Mouse (Mus musculus): ENCODE measurements around the gene Slc35f1. TPM values are rescaled to one million over a fixed set of nuclear protein-coding genes. Genes with fewer than 3 reads are reported as not detected.

Slc35f1 gene
- polyA plus RNA-seq, 1 experiment: not detected

GRCm38 (mm10) chr10:52758589-52758988 is 68.3 kb downstream of the Slc35f1 start:
- TF ChIP-seq MYOD1 (IDR thresholded peaks at IDR 0.05; ENCODE audit: control insufficient read depth, insufficient read length, low read depth) (no peak), USF1 (IDR thresholded peaks at IDR 0.05; ENCODE audit: low read depth) (no peak), MYOG (IDR thresholded peaks at IDR 0.05; ENCODE audit: control insufficient read depth, extremely low read depth, insufficient read length) (no peak), CTCF (IDR thresholded peaks at IDR 0.05; ENCODE audit: control insufficient read depth, insufficient read depth, insufficient read length) (no peak), MAX (IDR thresholded peaks at IDR 0.05) (no peak), FOSL1 (IDR thresholded peaks at IDR 0.05; ENCODE audit: insufficient read depth, low read length, poor library complexity, severe bottlenecking) (no peak), CEBPB (IDR thresholded peaks at IDR 0.05; ENCODE audit: low read depth) (no peak)

GRCm38 (mm10) chr10:52760527-52760926 is 70.2 kb downstream of the Slc35f1 start:
- Histone ChIP-seq H3K27me3 (ENCODE audit: control insufficient read depth, insufficient read depth, insufficient read length) (no peaks in the 10 kb centered on the region), H3K79me3 (ENCODE audit: low read depth) (no peaks in the 10 kb centered on the region), H3K79me2 (ENCODE audit: control insufficient read depth, insufficient read depth) (no peaks in the 10 kb centered on the region), H3ac (ENCODE audit: control insufficient read depth, insufficient read length, low read depth) (no peak overlapping the region), H3K36me3 (ENCODE audit: control insufficient read depth, insufficient read depth) (no peaks in the 10 kb centered on the region), H3K4me3 (ENCODE audit: insufficient read depth, poor library complexity, severe bottlenecking) (no peak overlapping the region)
- no peak for TF ChIP-seq CTCF (IDR thresholded peaks at IDR 0.05; ENCODE audit: control insufficient read depth, insufficient read depth, insufficient read length)
- no peak for TF ChIP-seq FOSL1 (IDR thresholded peaks at IDR 0.05; ENCODE audit: insufficient read depth, low read length, poor library complexity, severe bottlenecking)
- no peak for TF ChIP-seq CEBPB (IDR thresholded peaks at IDR 0.05; ENCODE audit: low read depth)
- TF ChIP-seq MYOG (IDR thresholded peaks at IDR 0.05; ENCODE audit: control insufficient read depth, extremely low read depth, insufficient read length): no peak
- TF ChIP-seq MAX (IDR thresholded peaks at IDR 0.05): no peak
- TF ChIP-seq USF1 (IDR thresholded peaks at IDR 0.05; ENCODE audit: low read depth): no peak
- TF ChIP-seq MYOD1 (IDR thresholded peaks at IDR 0.05; ENCODE audit: control insufficient read depth, insufficient read length, low read depth): no peak

More at GRCm38 (mm10) chr10:52758589-52758988, 68.3 kb downstream of the Slc35f1 start:
- no peak overlapping the region for H3K4me3 ChIP-seq (ENCODE audit: insufficient read depth, poor library complexity, severe bottlenecking)
- no peaks in the 10 kb centered on the region for H3K79me2 ChIP-seq (ENCODE audit: control insufficient read depth, insufficient read depth)
- H3K79me3 ChIP-seq (ENCODE audit: low read depth): no peaks in the 10 kb centered on the region
- H3K36me3 ChIP-seq (ENCODE audit: control insufficient read depth, insufficient read depth): no peaks in the 10 kb centered on the region
- no peak overlapping the region for H3ac ChIP-seq (ENCODE audit: control insufficient read depth, insufficient read length, low read depth)
- no peaks in the 10 kb centered on the region for H3K27me3 ChIP-seq (ENCODE audit: control insufficient read depth, insufficient read depth, insufficient read length)

GRCm38 (mm10) chr10:52779926-52780485 is 89.7 kb downstream of the Slc35f1 start:
- Histone ChIP-seq H3K4me3 (ENCODE audit: insufficient read depth, poor library complexity, severe bottlenecking) (no peak overlapping the region), H3K79me3 (ENCODE audit: low read depth) (no peaks in the 10 kb centered on the region), H3ac (ENCODE audit: control insufficient read depth, insufficient read length, low read depth) (no peak overlapping the region), H3K27me3 (ENCODE audit: control insufficient read depth, insufficient read depth, insufficient read length) (no peaks in the 10 kb centered on the region), H3K36me3 (ENCODE audit: control insufficient read depth, insufficient read depth) (no peaks in the 10 kb centered on the region), H3K79me2 (ENCODE audit: control insufficient read depth, insufficient read depth) (no peaks in the 10 kb centered on the region)
- TF ChIP-seq CEBPB (IDR thresholded peaks at IDR 0.05; ENCODE audit: low read depth): no peak

- Histone ChIP-seq H3K4me3 (ENCODE audit: insufficient read depth, poor library complexity, severe bottlenecking) (no peak overlapping the region), H3K79me2 (ENCODE audit: control insufficient read depth, insufficient read depth) (no peaks in the 10 kb centered on the region), H3K79me3 (ENCODE audit: low read depth) (no peaks in the 10 kb centered on the region), H3K27me3 (ENCODE audit: control insufficient read depth, insufficient read depth, insufficient read length) (no peaks in the 10 kb centered on the region), H3ac (ENCODE audit: control insufficient read depth, insufficient read length, low read depth) (no peak overlapping the region), H3K36me3 (ENCODE audit: control insufficient read depth, insufficient read depth) (no peaks in the 10 kb centered on the region)
- TF ChIP-seq FOSL1 (IDR thresholded peaks at IDR 0.05; ENCODE audit: insufficient read depth, low read length, poor library complexity, severe bottlenecking) (no peak), CEBPB (IDR thresholded peaks at IDR 0.05; ENCODE audit: low read depth) (no peak), MYOG (IDR thresholded peaks at IDR 0.05; ENCODE audit: control insufficient read depth, extremely low read depth, insufficient read length) (no peak), MAX (IDR thresholded peaks at IDR 0.05) (no peak), MYOD1 (IDR thresholded peaks at IDR 0.05; ENCODE audit: control insufficient read depth, insufficient read length, low read depth) (no peak), CTCF (IDR thresholded peaks at IDR 0.05; ENCODE audit: control insufficient read depth, insufficient read depth, insufficient read length) (no peak), USF1 (IDR thresholded peaks at IDR 0.05; ENCODE audit: low read depth) (no peak)
Measured at GRCm38 (mm10) chr10:52787075-52787474, 96.7 kb downstream of the Slc35f1 start.

GRCm38 (mm10) chr10:52791560-52791959 is 101.2 kb downstream of the Slc35f1 start:
- Histone ChIP-seq H3K4me3 (ENCODE audit: insufficient read depth, poor library complexity, severe bottlenecking) (no peak overlapping the region), H3ac (ENCODE audit: control insufficient read depth, insufficient read length, low read depth) (no peak overlapping the region), H3K27me3 (ENCODE audit: control insufficient read depth, insufficient read depth, insufficient read length) (no peaks in the 10 kb centered on the region), H3K36me3 (ENCODE audit: control insufficient read depth, insufficient read depth) (no peaks in the 10 kb centered on the region), H3K79me3 (ENCODE audit: low read depth) (no peaks in the 10 kb centered on the region), H3K79me2 (ENCODE audit: control insufficient read depth, insufficient read depth) (no peaks in the 10 kb centered on the region)
- no peak for TF ChIP-seq MAX (IDR thresholded peaks at IDR 0.05)
- no peak for TF ChIP-seq FOSL1 (IDR thresholded peaks at IDR 0.05; ENCODE audit: insufficient read depth, low read length, poor library complexity, severe bottlenecking)
- TF ChIP-seq CEBPB (IDR thresholded peaks at IDR 0.05; ENCODE audit: low read depth): no peak
- no peak for TF ChIP-seq MYOD1 (IDR thresholded peaks at IDR 0.05; ENCODE audit: control insufficient read depth, insufficient read length, low read depth)
- TF ChIP-seq USF1 (IDR thresholded peaks at IDR 0.05; ENCODE audit: low read depth): no peak
- TF ChIP-seq CTCF (IDR thresholded peaks at IDR 0.05; ENCODE audit: control insufficient read depth, insufficient read depth, insufficient read length): no peak
- TF ChIP-seq MYOG (IDR thresholded peaks at IDR 0.05; ENCODE audit: control insufficient read depth, extremely low read depth, insufficient read length): no peak

GRCm38 (mm10) chr10:52797454-52797853 is 107.1 kb downstream of the Slc35f1 start:
- H3K4me3 ChIP-seq (ENCODE audit: insufficient read depth, poor library complexity, severe bottlenecking): no peak overlapping the region
- TF ChIP-seq MYOG (IDR thresholded peaks at IDR 0.05; ENCODE audit: control insufficient read depth, extremely low read depth, insufficient read length) (no peak), FOSL1 (IDR thresholded peaks at IDR 0.05; ENCODE audit: insufficient read depth, low read length, poor library complexity, severe bottlenecking) (no peak), CEBPB (IDR thresholded peaks at IDR 0.05; ENCODE audit: low read depth) (no peak)
- H3K36me3 ChIP-seq (ENCODE audit: control insufficient read depth, insufficient read depth): no peaks in the 10 kb centered on the region
- H3K79me3 ChIP-seq (ENCODE audit: low read depth): no peaks in the 10 kb centered on the region
- no peaks in the 10 kb centered on the region for H3K27me3 ChIP-seq (ENCODE audit: control insufficient read depth, insufficient read depth, insufficient read length)
- no peak overlapping the region for H3ac ChIP-seq (ENCODE audit: control insufficient read depth, insufficient read length, low read depth)
- no peaks in the 10 kb centered on the region for H3K79me2 ChIP-seq (ENCODE audit: control insufficient read depth, insufficient read depth)
